Mouse (Mus musculus) thymus, adult 18-20 months (tissue): ENCODE data around the gene Nlgn2.

Experiments used
- DNase-seq, 2 experiments: peaks; one replicate each; pipeline ENCODE4 v3.0.0; 2022; ENCODE audit warnings: mixed read lengths in 2 of 2

The Nlgn2 gene

GRCm38 (mm10) chr11:69837604-69837951 is at the start of gene Nlgn2:
Gene Nlgn2, minus strand, starts transcription at chr11:69837784.
- DNase-seq = no peak

- DNase-seq = no peak
Observed at GRCm38 (mm10) chr11:69886907-69887635, 49.5 kb upstream of the Nlgn2 start.

- DNase-seq = no peak
Observed at GRCm38 (mm10) chr11:69884663-69885062, 47.1 kb upstream of the Nlgn2 start.

- no peak for DNase-seq
Observed at GRCm38 (mm10) chr11:69884240-69884639, 46.7 kb upstream of the Nlgn2 start.

- DNase-seq = no peak
Observed at GRCm38 (mm10) chr11:69883527-69884151, 46.1 kb upstream of the Nlgn2 start.

GRCm38 (mm10) chr11:69883066-69883465 is 45.5 kb upstream of the Nlgn2 start:
- peak in 1 of 2 experiments; percentile 61 for DNase-seq

GRCm38 (mm10) chr11:69881787-69882670 is 44.4 kb upstream of the Nlgn2 start:
- no peak for DNase-seq

GRCm38 (mm10) chr11:69880853-69881603 is 43.4 kb upstream of the Nlgn2 start, which contains the start of gene Kctd11:
Gene Kctd11, minus strand, starts transcription at chr11:69881406.
- DNase-seq = peak; percentile 60 to 72

GRCm38 (mm10) chr11:69880506-69880852 is 42.9 kb upstream of the Nlgn2 start:
- DNase-seq = peak in 1 of 2 experiments; percentile 54

- no peak for DNase-seq
Observed at GRCm38 (mm10) chr11:69879711-69880110, 42.1 kb upstream of the Nlgn2 start.

- no peak for DNase-seq
Observed at GRCm38 (mm10) chr11:69878952-69879351, 41.4 kb upstream of the Nlgn2 start.

GRCm38 (mm10) chr11:69878399-69878798 is 40.8 kb upstream of the Nlgn2 start:
- no peak for DNase-seq

- DNase-seq = no peak
Observed at GRCm38 (mm10) chr11:69877878-69878277, 40.3 kb upstream of the Nlgn2 start, which contains the start of gene Tmem95. Gene Tmem95, minus strand, starts transcription at chr11:69878018.

GRCm38 (mm10) chr11:69876867-69877266 is 39.3 kb upstream of the Nlgn2 start:
- DNase-seq = peak; percentile 79 to 83

- peak in 1 of 2 experiments; percentile 23 for DNase-seq
Observed at GRCm38 (mm10) chr11:69876186-69876585, 38.6 kb upstream of the Nlgn2 start.

- no peak for DNase-seq
Observed at GRCm38 (mm10) chr11:69872451-69872850, 34.9 kb upstream of the Nlgn2 start.

GRCm38 (mm10) chr11:69871822-69872221 is 34.2 kb upstream of the Nlgn2 start:
- DNase-seq = no peak

GRCm38 (mm10) chr11:69870289-69871069 is 32.9 kb upstream of the Nlgn2 start:
- no peak for DNase-seq

- DNase-seq = no peak
Observed at GRCm38 (mm10) chr11:69867335-69867734, 29.8 kb upstream of the Nlgn2 start.

GRCm38 (mm10) chr11:69865561-69865960 is 28.0 kb upstream of the Nlgn2 start:
- DNase-seq = no peak

GRCm38 (mm10) chr11:69864138-69864860 is 26.7 kb upstream of the Nlgn2 start:
- DNase-seq = no peak
